Mouse (Mus musculus) kidney, postnatal 4 days (tissue): ENCODE measurements around the gene Mmp10.

Experiments
- DNase-seq, 2 experiments: peaks; one replicate each; pipeline ENCODE4 v3.0.0; 2021; ENCODE audit warnings: mixed read lengths in 2 of 2

Mmp10 gene

DNA sequence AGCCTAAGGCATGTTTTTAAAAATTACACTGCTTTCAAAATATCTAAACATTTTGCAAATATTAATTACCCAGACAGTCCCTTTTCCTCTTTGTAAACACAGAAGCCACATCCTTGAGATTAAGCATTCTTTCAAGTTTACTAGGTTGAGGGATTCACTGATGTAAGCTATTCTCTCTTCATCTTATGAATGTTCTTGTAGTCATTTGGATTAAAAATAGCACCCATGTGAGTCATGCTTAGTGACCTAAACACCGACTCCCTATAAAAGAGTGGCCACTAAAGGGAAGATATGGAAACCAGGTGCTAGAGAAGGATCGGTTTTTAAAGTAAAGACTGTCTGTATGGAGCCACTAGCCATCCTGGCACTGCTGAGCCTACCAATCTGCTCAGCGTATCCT is at the start of gene Mmp10:
Gene Mmp10, plus strand, starts transcription at position 302 of the 400 bp plus-strand sequence.
- DNase-seq = no peak

DNA sequence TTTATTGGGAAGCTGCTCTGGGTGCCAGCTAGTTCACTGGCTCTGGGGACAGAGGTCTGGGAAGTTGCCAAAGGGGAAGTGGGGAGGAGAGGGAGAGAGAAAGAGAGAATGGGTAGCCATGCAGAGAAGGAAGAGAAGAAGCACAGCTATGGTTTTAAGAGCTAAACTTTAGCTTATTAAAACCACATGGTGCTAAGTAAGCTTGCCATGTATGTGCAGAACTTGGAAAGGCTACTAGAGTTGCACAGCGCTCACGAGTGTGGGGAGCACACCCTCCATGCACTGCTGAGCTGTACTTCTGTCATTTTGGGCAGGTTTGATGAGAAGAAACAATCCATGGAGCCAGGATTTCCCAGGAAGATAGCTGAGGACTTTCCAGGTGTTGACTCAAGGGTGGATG is 48.9 kb upstream of the Mmp10 start:
- DNase-seq = no peak

GRCm38 (mm10) chr9:7470262-7470661 is 31.9 kb upstream of the Mmp10 start:
- no peak for DNase-seq

GRCm38 (mm10) chr9:7483684-7484394 is 18.3 kb upstream of the Mmp10 start:
- no peak for DNase-seq

- no peak for DNase-seq
Observed at GRCm38 (mm10) chr9:7501138-7501537, 1.0 kb upstream of the Mmp10 start.

GRCm38 (mm10) chr9:7507321-7507876 is 5.2 kb downstream of the Mmp10 start:
- no peak for DNase-seq

- no peak for DNase-seq
Observed at GRCm38 (mm10) chr9:7509619-7510233, 7.6 kb downstream of the Mmp10 start.

GRCm38 (mm10) chr9:7517944-7518571 is 15.9 kb downstream of the Mmp10 start:
- DNase-seq = no peak

DNA sequence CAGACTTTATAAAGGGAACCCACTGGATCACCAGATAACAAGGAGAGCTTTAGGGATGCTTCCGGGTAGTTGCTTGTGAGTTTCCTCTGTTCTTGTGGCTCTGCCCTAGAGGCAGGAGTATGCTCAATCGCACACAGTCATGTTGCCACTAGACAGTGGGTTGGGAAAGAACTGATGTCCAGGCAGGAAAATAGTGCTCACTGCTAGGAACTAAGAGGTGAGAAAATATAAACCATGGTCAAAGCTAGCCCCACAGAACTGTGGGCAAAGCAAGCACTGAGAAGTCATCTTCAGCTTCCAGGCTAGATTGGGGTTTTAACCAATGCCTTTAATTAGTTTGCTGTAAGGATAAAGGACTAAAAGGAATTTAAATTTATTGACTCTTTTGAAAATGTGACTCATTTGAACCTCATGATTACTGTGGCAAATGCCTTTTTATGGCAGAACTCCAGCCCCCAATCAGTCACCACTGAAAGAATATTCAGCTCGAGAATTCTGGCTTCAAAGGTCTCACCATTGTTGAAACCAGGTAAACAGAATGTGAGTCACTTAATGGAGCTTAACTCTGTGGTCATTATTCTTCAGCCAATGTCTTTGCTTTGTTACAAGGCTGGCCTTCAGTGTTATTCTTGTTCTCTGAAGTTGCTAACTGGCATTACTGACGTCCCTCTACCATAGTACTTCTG is 24.2 kb downstream of the Mmp10 start:
- no peak for DNase-seq

DNA sequence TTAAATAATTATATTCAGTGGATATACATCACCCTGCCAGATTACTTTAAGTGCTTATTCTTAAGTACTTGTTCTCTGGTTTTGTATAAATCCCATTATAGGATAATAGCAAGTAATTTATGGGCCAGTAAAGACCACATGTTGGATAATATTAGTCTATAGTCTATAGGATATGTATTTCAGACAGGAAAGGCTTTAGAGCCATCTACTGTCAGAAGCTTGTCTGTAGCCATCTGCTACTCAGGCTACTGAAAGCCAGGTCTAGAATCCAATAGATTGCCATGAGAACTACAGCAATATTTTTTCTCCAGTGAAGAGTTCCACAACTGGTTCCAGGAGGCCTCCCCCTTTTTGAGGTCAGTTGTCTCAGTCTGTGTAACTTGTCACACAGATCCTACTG is 40.6 kb downstream of the Mmp10 start:
- no peak for DNase-seq

DNA sequence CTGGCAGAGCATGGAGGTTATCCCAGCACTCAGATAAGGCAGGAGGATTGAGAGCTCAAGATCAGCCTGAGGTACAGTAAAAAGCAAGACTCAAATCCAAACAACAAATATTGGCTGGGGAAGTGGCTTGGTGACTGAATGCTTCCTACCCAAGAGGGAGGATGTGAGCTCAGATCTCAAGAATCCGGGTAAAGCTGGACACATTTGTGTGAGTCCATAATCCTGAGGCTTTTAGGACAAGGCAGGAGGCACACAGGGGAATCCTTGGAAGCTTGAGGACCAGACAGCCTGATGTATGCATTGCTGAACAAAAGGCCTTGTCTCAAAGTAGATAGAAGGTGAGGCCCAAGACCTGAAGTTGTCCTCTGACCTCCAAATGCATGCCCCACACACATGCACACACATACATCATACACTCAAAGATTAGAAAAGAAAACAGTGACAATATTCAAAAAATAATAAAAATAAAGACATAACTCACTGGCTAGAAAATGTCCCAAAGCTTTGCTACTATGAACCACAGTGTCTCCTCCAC is 42.8 kb downstream of the Mmp10 start:
- peak in 1 of 2 experiments; percentile 12 for DNase-seq

GRCm38 (mm10) chr9:7545471-7545870 is 43.3 kb downstream of the Mmp10 start:
- peak; percentile 78 to 80 for DNase-seq

- no peak for DNase-seq
Observed at GRCm38 (mm10) chr9:7545920-7546319, 43.8 kb downstream of the Mmp10 start.

DNA sequence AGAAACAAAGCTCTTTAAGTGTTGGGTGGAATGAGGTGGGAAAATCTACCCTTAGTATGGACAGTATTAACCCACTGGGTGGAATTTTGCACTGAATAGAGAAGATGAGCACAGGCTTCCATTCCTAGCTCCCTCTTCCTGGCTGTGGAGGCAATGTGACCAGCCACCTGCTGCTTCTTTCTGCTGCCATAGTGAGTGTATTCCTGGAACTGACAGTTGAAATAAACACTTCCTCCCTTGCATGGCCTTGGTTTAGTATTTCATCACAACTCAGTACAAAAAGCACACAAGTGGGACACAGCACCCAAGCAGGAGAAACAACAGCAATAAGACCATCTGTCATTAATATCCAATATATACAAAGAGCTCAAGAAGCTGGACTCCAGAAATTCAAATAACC is 49.8 kb downstream of the Mmp10 start:
- no peak for DNase-seq

DNA sequence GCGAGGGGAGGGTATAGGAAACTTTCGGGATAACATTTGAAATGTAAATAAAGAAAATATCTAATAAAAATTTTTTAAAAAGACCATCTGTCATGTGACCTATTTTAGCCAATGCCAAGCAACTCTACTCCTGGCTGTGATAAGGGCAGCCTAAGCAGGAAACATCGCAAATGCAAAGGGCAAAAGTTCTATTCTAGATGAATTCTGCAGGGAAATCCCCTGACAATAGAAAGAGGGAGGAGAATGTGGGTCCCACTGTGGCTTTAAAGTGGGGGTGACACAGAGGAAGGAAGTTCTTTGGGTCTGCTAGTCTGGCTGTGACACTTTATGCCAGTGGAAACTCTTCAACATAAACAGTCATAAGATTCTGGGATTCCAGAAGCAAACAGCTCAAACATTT is 51.4 kb downstream of the Mmp10 start:
- DNase-seq = no peak

DNA sequence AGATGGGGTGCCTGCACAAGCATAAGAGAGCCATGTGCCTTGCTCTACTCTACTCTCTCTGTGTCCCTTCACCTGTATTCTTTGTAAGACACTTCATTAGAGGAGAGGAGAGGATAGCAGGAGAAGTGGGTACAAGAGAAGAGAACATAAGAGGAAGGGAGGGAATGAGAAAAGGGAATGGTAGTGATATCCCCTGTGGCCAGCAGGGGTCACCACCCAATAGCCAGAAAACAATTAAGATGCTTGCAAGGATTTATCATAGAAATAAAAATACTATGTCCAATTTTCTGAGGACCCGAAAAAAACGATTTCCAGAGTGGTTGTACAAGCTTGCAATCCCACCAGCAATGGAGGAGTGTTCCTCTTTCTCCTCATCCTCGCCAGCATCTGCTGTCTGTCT is 52.2 kb downstream of the Mmp10 start:
- DNase-seq = peak; percentile 53 to 59

DNA sequence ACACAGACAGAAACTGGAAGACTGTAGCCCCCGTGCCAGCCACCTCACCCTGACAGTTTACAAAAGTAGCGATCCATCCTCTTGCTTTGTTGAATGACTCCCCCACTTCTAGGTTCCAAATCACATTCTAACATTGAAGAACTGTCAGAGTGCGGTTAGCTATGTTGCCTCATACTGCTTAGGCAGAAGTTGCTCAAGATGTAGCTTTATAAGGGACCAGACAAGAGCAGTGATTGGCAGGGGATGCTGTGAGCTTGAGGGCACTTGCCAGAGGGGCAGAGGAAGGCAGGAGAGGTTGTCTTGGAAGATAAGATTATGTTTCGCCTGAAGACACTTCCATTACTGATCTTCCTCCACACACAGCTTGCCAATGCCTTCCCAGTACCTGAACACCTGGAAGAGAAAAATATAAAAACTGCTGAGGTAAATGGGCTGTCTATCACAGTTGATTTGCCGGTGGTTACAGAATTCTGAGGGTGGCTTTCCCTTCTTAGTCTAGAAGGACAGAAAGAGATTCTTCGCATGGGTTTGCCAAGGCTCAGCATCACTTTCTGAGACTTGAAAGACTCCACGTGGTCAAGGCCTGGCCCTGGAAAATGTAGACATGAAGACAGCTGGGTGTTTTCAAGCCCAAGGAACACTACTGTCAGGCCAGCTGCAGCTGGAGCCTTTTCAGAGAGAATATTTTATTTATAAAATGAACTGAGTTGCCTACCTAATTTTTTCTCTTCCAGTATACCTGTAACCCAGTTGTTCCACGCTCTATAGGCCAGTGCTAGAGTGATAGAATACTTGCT is 56.3 kb downstream of the Mmp10 start, which contains the start of gene Mmp8:
Gene Mmp8, plus strand, starts transcription at position 236 of the 797 bp plus-strand sequence.
- no peak for DNase-seq
